Mouse (Mus musculus) 3T3-L1 (cell line): ENCODE results near the gene Lamc3.

ENCODE experiments used
- DNase-seq: peaks from one replicate; pipeline ENCODE4 v3.0.0-alpha.2; 2015; ENCODE audit warnings: low read depth, low spot score

Lamc3 gene

GRCm38 (mm10) chr2:31934551-31934950, 47.5 kb downstream of the Lamc3 start:
- DNase-seq: no peak

DNA sequence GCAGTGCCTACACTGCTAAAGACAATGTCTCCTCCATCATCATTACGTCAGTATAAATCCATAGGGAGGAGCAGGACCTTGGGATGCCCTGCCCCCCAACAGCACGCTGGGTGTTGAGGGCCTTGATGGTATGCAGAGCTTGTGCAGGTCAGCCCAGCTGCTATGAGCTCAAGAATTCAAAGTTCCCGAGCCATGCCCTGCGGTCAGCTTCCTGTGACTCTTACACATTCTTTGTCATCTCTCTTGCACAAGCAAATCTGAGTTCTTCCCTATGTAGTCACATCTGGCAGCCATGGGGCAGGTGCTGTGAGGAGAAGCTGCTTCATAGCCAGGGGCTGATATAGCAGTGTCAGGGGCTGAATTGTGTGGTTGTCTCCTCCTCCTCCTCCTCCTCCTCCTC, 48.0 kb downstream of the Lamc3 start:
- peak; percentile 98 for DNase-seq

- DNase-seq: no peak
Observed at GRCm38 (mm10) chr2:31938298-31938697, 51.2 kb downstream of the Lamc3 start.

- no peak for DNase-seq
Observed at GRCm38 (mm10) chr2:31943011-31943410, 55.9 kb downstream of the Lamc3 start.

DNA sequence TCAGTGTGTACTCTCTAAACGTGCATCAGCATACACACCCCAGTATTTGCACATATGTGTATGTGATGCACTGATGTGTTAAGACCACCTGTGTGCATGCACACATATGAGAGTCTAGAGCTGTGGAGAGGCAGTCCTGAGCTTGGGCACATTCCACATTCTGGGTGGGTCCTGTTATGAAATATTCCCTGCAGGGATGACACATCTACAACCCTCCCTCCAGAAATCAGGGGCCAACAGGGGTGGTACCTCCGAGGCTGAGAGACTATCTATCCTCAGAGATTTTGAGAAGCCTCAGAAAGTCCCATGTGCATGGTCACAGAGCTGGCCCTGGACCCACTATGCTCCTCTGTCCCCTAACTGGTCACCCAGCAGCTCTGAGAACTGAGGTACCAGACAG, 58.5 kb downstream of the Lamc3 start:
- DNase-seq: peak; percentile 45

- DNase-seq: peak; percentile 99
Observed at GRCm38 (mm10) chr2:31948392-31948791, 61.3 kb downstream of the Lamc3 start.

DNA sequence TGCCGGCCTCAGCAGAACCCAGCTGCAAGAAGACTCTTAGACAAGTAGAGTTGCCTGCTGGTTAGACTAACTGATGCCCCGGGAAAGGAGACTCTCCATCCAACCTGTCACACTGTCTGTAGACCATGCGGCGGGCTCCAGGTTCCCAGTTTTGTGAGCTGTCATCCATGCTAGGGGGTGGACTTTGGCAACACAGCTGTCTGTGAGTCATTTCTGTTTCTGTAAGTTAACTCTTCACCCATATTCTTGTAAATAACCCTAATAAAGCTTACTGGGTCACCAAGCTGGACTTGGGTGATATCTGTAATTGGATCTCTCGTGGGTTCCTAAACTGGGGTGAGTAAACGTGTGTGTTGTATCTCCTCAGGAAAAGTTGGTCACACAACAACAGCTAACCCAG, 61.7 kb downstream of the Lamc3 start:
- peak; percentile 76 for DNase-seq

DNA sequence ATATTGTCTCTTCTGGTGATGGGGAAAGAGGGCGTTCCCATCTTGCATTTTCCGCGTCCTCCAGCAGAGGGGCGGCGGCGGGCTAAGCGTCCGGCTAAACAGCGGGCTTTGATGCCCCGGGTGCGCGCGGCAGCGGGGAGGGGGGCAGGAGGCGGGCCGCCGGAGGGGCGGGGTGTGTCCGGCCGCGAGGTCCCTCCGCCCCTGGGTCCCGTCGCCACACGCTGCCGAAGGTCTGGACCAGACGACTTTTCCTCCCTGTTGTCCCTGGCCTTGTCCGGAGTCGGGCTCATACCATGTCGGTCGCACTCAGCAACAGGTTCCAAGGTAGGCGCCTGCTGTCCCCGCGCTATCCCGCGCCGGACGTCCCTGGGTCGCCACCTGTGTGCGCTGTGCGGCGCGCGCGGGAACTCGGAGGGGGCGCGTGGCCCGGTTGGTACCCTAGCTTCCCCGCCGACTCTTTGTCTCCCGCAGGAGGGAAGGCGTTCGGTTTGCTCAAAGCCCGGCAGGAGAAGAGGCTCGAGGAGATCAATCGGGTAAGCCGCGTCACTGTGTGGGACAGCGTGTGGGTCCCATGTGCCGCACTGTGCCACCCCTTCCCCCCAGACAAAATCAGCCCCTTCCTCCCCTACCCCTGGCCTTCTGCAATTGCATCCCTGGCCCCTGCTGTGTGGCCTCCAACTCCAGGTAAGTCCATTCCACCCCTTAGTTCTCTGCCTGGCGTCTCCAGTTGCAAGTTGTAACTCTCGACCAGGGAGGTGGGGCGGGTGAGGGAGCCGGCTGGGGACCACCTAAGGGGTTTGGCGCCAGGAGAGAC, 63.2 kb downstream of the Lamc3 start, which contains the start of gene Aif1l:
TSS of gene Aif1l (plus strand) at position 82 of the 814 bp plus-strand sequence.
- peak; percentile 76 for DNase-seq

DNA sequence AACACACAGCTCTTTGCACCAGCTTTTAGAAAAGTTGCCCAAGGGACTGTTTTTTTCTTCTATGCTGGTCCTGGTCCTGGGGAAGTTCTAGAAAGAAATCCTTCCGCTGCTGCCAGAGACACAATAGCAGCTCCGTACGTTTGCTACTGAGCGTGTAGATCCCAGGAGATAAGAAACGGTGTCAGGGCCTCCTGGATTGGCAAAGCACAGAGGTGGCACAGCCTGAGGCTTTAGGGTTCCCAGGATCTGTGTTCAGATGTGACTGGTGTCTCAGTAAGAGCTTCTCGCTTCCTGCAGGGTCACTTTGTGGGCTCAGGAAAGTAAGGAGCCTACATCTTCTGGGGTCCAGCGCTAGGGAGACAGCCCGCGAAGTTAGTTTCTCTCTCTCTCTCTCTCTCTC, 63.9 kb downstream of the Lamc3 start:
- DNase-seq: peak; percentile 14

DNA sequence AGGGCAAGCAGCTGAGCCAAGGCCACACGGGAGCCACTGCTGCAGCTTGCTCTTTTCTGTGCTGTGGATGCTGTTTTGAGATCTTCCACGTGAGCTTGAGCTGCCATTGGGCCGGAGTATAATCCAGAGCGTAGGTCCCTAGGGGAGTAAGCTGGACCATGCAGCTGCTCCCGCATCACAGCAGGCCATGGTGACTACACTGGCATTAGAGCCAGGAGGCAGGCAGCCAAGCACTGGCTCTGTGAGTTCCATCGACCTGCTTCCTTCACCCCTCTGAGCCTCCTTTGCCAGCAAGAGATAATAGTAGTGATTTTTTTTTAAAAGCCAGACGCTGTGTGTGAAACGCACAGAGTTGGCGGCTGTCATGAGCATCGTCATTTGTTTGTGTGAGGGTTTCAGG, 65.1 kb downstream of the Lamc3 start:
- DNase-seq: peak; percentile 25

DNA sequence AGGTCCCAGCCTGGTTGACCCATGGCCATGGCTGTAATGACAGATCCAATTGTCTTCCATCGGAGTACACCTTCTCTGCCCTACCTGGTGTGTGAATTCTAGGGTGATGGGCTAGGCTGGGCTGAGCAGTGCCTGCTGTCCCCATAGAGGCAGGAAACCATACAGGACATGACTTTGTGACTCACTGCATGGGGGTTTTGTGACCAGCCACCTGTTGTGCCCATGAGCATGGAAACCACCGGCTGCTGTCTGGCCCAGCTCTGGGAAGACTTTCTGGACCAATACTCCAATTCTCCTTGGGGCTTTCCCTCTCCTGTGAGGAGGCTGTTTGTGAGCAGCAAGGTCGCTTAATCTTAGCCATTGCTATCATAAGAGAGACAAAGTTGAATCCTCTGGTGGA, 65.6 kb downstream of the Lamc3 start:
- DNase-seq: no peak

DNA sequence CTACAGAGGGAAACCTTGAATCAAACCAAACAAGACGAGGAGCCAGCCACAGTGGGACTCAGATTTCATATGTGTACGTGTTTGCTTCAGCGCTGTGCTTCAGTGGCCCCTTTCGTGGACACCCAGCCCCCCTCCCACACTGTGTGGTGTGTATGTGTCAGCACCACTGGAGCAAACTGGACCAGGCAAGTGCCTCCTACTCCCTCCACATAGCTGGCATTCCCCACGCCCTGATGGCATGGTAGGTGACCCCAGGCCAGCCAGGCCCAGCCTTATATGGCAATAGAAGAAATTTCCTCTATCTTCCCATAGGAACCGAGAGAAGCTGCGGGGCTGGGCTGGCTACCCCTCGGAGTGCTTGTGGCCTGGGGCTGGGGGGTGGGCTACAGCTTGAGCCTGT, 66.6 kb downstream of the Lamc3 start:
- DNase-seq: peak; percentile 57

GRCm38 (mm10) chr2:31954779-31955181, 67.7 kb downstream of the Lamc3 start:
- DNase-seq: no peak

DNA sequence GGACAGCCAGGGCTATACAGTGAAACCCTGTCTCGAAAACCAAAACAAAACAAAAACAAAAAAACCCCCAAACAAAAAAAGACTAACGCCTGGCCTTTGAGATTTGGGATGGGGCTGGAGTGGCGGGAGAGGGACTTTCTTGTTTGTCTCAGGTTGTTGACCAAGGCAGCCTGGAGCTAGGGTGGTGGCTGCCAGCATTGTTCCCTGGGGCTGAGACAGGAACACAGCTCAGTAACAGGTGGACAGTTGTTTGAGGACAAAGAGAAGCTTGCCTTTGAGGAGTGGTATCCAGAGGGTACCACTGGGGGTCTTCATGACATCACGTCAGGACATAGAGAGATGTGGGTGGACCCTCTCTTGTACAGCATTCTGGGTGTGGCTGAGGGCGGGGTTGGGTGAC, 68.6 kb downstream of the Lamc3 start:
- DNase-seq: no peak

GRCm38 (mm10) chr2:31957211-31957610, 70.1 kb downstream of the Lamc3 start:
- DNase-seq: no peak

DNA sequence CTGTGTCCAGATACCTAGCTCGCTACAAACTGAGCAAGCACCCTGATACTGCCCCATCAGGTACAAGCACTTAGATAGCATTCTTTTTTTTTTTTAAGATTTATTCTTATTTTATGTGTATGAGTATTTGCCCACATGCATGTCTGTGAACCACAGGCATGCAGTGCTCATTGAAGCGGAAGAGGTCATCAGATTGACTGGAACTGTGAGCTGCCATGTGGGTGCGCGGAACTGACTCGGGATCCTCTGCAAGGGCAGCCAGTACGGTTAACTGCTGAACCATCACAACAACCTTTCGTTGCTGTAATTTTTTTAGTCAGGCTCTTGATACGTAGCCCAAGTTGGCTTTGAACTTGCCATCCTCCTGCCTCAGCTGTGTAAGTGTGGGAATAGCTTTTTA, 73.9 kb downstream of the Lamc3 start:
- DNase-seq: no peak

DNA sequence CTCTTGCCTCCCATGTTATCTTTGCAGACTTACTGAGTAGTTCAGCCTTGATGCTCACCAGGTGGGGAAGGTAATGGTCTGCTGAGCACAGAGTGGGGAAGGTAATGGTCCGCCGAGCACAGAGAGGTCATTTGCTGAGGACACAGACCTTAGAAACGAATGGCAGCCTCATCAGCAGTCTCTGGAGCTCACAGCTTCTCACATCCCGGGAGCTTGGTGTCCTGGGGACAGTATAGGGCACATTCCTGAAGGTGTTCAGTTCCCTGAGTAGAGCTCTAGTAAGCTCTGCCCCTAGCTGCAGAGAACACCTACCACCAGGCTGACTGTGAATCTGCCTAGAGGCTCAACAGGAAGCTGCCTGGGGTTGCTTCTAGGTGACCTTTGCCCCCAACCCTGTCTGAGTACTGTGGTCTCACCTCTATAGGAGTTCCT, 74.7 kb downstream of the Lamc3 start:
- no peak for DNase-seq

- DNase-seq: peak; percentile 54
Observed at GRCm38 (mm10) chr2:31962501-31963224, 75.6 kb downstream of the Lamc3 start.

- DNase-seq: no peak
Observed at GRCm38 (mm10) chr2:31963491-31963890, 76.4 kb downstream of the Lamc3 start.

GRCm38 (mm10) chr2:31964191-31964590, 77.1 kb downstream of the Lamc3 start:
- DNase-seq: no peak

DNA sequence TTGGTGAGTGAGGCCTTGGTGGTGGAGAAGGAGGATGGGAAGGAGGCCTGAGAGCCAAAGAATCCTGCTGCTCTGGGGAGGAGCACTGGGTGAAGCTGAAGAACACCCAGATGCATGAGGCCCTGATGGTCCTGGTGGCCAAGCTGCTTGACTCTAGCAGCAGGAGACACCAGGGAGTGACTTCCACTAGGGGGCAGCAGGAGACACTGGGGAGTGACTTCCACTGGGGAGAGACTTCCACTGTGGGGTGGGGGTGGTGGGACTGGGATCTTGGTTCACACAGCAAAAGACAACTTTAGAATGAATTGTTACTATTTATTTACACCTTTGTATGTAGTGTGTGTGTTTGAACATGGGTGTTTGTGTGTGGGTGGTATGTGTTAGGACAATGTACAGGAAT, 78.0 kb downstream of the Lamc3 start:
- DNase-seq: peak; percentile 57

DNA sequence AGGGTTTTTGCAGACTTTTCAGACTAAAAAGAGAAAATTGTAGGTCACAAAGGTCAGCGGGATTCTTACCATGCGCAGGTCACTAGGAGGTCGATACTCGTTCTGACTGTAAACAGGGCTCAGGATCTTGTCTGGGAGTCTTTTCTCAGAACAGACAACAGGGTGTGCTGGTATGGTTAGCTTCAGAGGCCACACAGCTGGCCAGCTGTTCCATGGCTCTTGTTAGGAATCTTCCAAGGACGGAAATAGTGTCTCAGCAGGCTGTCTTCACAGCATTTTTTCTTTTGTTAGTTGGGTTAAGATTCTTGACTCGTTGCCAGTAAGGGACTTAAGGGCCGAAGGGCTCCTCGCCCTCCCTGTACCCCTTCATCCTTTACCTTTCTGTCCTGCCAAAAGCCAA, 79.7 kb downstream of the Lamc3 start:
- DNase-seq: no peak

DNA sequence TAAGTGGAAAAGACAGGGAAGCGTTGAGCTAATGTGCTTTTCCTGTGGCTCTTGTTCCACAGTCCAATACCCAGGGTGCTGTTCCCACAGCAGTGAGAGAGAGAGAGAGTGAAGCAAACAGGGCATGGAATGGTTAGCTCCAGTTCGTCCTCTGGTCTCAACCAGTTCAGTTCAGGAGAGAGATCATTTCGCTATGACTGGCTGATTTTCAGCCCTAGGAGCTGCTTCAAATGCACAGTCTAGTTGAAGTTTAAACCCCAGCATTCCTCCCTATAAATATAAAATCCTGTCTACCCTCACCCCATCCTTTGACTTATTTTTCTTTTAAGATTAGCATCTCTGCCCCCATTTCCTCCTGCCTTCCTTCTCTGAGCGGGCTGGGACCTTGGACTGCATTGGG, 85.5 kb downstream of the Lamc3 start:
- no peak for DNase-seq
